Mouse (Mus musculus) T-helper 1 cell (primary cell): ENCODE measurements at regions not wholly inside any gene's neighbourhood (a gene's known extent, or its start where the extent isn't known, plus 50 kb on each side); places are given as distances from the start of the nearest gene placed in this dataset.

Experiments used
- in situ Hi-C: fragments of 300-600 bp; cut with MboI, MseI; formaldehyde crosslinking; loops from one replicate; pipeline ENCODE4 v1.15.1; 2025; ENCODE audit warnings: high pct_unique_total_duplicates

- in situ Hi-C loops, result loop anchor here (10.0 kb wide), 1 partner anchor 1145 kb away; no protein-coding TSS in a partner anchor
These were observed 191.5 kb upstream of the 9630041A04Rik start for GRCm38 (mm10) chr9:101670111-101670510.

- in situ Hi-C loops, result no loop called here
These were observed 211.8 kb upstream of the 9630041A04Rik start for GRCm38 (mm10) chr9:101649816-101650215.

- in situ Hi-C loops, result no loop called here
These were observed 220.1 kb upstream of the 9630041A04Rik start for GRCm38 (mm10) chr9:101641524-101641923.

GRCm38 (mm10) chr9:101640598-101640997, 221.0 kb upstream of the 9630041A04Rik start:
- in situ Hi-C loops, result no loop called here

- in situ Hi-C loops, result no loop called here
These were observed 245.4 kb upstream of the 9630041A04Rik start for GRCm38 (mm10) chr9:101616261-101616660.

GRCm38 (mm10) chr9:101615176-101615575, 246.5 kb upstream of the 9630041A04Rik start:
- in situ Hi-C loops, result no loop called here

- in situ Hi-C loops, result no loop called here
These were observed 247.7 kb upstream of the 9630041A04Rik start for GRCm38 (mm10) chr9:101613933-101614332.

GRCm38 (mm10) chr9:101613471-101613870, 248.2 kb upstream of the 9630041A04Rik start:
- in situ Hi-C loops, result no loop called here

- in situ Hi-C loops, result no loop called here
These were observed 248.7 kb upstream of the 9630041A04Rik start for GRCm38 (mm10) chr9:101612971-101613370.

GRCm38 (mm10) chr9:101612571-101612970, 249.1 kb upstream of the 9630041A04Rik start:
- in situ Hi-C loops, result no loop called here

GRCm38 (mm10) chr9:101611481-101611880, 250.2 kb upstream of the 9630041A04Rik start:
- in situ Hi-C loops, result no loop called here

- in situ Hi-C loops, result no loop called here
These were observed 250.7 kb upstream of the 9630041A04Rik start for GRCm38 (mm10) chr9:101610806-101611443.

- in situ Hi-C loops, result no loop called here
These were observed 251.3 kb upstream of the 9630041A04Rik start for GRCm38 (mm10) chr9:101610338-101610737.

GRCm38 (mm10) chr9:101602799-101603198, 258.8 kb upstream of the 9630041A04Rik start:
- in situ Hi-C loops, result no loop called here

GRCm38 (mm10) chr9:101596898-101597297, 264.7 kb upstream of the 9630041A04Rik start:
- in situ Hi-C loops, result no loop called here

GRCm38 (mm10) chr9:101595101-101595650, 266.5 kb upstream of the 9630041A04Rik start:
- in situ Hi-C loops, result no loop called here

- in situ Hi-C loops, result no loop called here
These were observed 269.0 kb upstream of the 9630041A04Rik start for GRCm38 (mm10) chr9:101592621-101593020.

GRCm38 (mm10) chr9:101591681-101592080, 270.0 kb upstream of the 9630041A04Rik start:
- in situ Hi-C loops, result no loop called here

- in situ Hi-C loops, result no loop called here
These were observed 271.3 kb upstream of the 9630041A04Rik start for GRCm38 (mm10) chr9:101590310-101590709.

GRCm38 (mm10) chr9:101581064-101581463, 280.6 kb upstream of the 9630041A04Rik start:
- in situ Hi-C loops, result no loop called here

GRCm38 (mm10) chr9:101570714-101571113, 290.9 kb upstream of the 9630041A04Rik start:
- in situ Hi-C loops, result no loop called here

- in situ Hi-C loops, result no loop called here
These were observed 298.4 kb upstream of the 9630041A04Rik start for GRCm38 (mm10) chr9:101563196-101563595.

GRCm38 (mm10) chr9:101559366-101559765, 302.3 kb upstream of the 9630041A04Rik start:
- in situ Hi-C loops, result no loop called here
